8 mouse cellular contexts compared by ENCODE assay signal in genomic region chr12:8498591-8499000, GRCm38 (mm10). TPM values are rescaled to one million over a fixed set of nuclear protein-coding genes. Genes with fewer than 3 reads are reported as not detected.
A peak's percentile ranks its signal among the peaks of the same experiment; 100 is the strongest.
DNase-seq lines count a peak whose midpoint lies in the region; ATAC-seq and TF ChIP-seq lines count a peak whose summit lies in the region.

No protein-coding gene starts in this region.

- WGBS in intestine, postnatal 0 days: 2% methylated on average over 13 of the region's 13 CpGs
- 4% methylated on average over 9 of the region's 13 CpGs for WGBS in liver, postnatal 0 days (ENCODE audit: insufficient replicate concordance)

- no peak for ATAC-seq in intestine, postnatal 0 days
- no peak for ATAC-seq in liver, postnatal 0 days

- H3K9ac ChIP-seq in intestine, postnatal 0 days (ENCODE audit: low read depth, low read length): peak overlapping the region; percentile 98
- H3K9ac ChIP-seq in liver, postnatal 0 days (replicated peaks): peak overlapping the region; percentile 99

- H3K27me3 ChIP-seq in intestine, postnatal 0 days (replicated peaks; ENCODE audit: control insufficient read depth, insufficient read depth, low read length): no peaks in the 10 kb centered on the region
- H3K27me3 ChIP-seq in liver, postnatal 0 days (ENCODE audit: insufficient read depth, low read length): no peaks in the 10 kb centered on the region

- peaks cover 13% of the 10 kb centered on the region; the same call in 1 of the 2 replicates for H3K4me1 ChIP-seq in intestine, postnatal 0 days (replicated peaks; ENCODE audit: control insufficient read depth, insufficient read depth, low read length)
- H3K4me1 ChIP-seq in liver, postnatal 0 days (ENCODE audit: insufficient read depth): peaks cover 26% of the 10 kb centered on the region

- H3K9me3 ChIP-seq in intestine, postnatal 0 days (ENCODE audit: control insufficient read depth): no peaks in the 10 kb centered on the region
- H3K9me3 ChIP-seq in liver, postnatal 0 days (ENCODE audit: low read length): no peaks in the 10 kb centered on the region

- no peak for TF ChIP-seq EP300 in liver, postnatal 0 days (IDR thresholded peaks at IDR 0.05; ENCODE audit: low read depth)

- peak; percentile 59 for TF ChIP-seq CTCF in intestine, postnatal 0 days (IDR thresholded peaks at IDR 0.05; ENCODE audit: low read depth)
- TF ChIP-seq CTCF in liver, postnatal 0 days (IDR thresholded peaks at IDR 0.05; ENCODE audit: low read depth): peak; percentile 19; the same call in 1 of the 2 replicates

- peak overlapping the region; percentile 99 for H3K27ac ChIP-seq in intestine, postnatal 0 days (ENCODE audit: low read depth, low read length)
- H3K27ac ChIP-seq in liver, postnatal 0 days (ENCODE audit: low read depth): peak overlapping the region; percentile 100

- peak overlapping the region; percentile 90 for H3K4me3 ChIP-seq in intestine, postnatal 0 days (ENCODE audit: low read depth, low read length)
- peak overlapping the region; percentile 85 for H3K4me3 ChIP-seq in liver, postnatal 0 days (ENCODE audit: low read depth, low read length)

- H3K36me3 ChIP-seq in intestine, postnatal 0 days (ENCODE audit: control insufficient read depth, insufficient read depth): no peaks in the 10 kb centered on the region
- H3K36me3 ChIP-seq in liver, postnatal 0 days (replicated peaks; ENCODE audit: insufficient read depth, low read length): no peaks in the 10 kb centered on the region

- H3K4me2 ChIP-seq in intestine, postnatal 0 days (replicated peaks; ENCODE audit: low read depth): peak overlapping the region; percentile 96
- peak overlapping the region; percentile 72 for H3K4me2 ChIP-seq in liver, postnatal 0 days (ENCODE audit: low read depth, low read length)

- DNase-seq in layer of hippocampus, adult 11-12 months (ENCODE audit: low spot score): peak; percentile 68
- DNase-seq in layer of hippocampus, adult 9-10 months (ENCODE audit: low spot score): no peak
- DNase-seq in adrenal gland, postnatal 10 days: peak; percentile 71
- DNase-seq in frontal cortex, postnatal 36 days (ENCODE audit: low spot score in 2 of 2): peak; percentile 38 to 42
- DNase-seq in liver, postnatal 0 days: peak; percentile 57
- DNase-seq in retina, postnatal 1 day: peak; percentile 76
- DNase-seq in spleen, postnatal 4 days (ENCODE audit: low spot score in 2 of 2): no peak

RNA-seq across cellular contexts. Expression of gene Rhob, which starts 1.2 kb away (rescaled TPM):
- total RNA-seq in adrenal gland, postnatal 10 days (2021): 100 to 1,000 TPM; 177 to 223 TPM
- polyA plus RNA-seq in intestine, postnatal 0 days (2015; fragmentation: Nextera tagmentation; extraction: Ambion mirVana): 28.8 and 29.7 TPM in 2 replicates
- polyA plus RNA-seq in liver, postnatal 0 days (2015; fragmentation: Nextera tagmentation; extraction: Ambion mirVana): 6.9 and 8.7 TPM in 2 replicates

Comparison
In these comparisons a context has a peak if more than half of its experiments do, and no peak if none do; other contexts are left out.
1. DNase-seq: peak in layer of hippocampus, adult 11-12 months (single experiment), adrenal gland, postnatal 10 days (single experiment), frontal cortex, postnatal 36 days (2 of 2), liver, postnatal 0 days (single experiment) and retina, postnatal 1 day (single experiment); none in layer of hippocampus, adult 9-10 months (single experiment) and spleen, postnatal 4 days (0 of 2).